Mouse (Mus musculus) embryonic facial prominence, embryonic 14.5 days (tissue): Measurements from ENCODE around the gene Olfr1134. TPM values are rescaled to one million over a fixed set of nuclear protein-coding genes. Genes with fewer than 3 reads are reported as not detected.
"Not testable (repeated sequence)": the region's sequence is repeated elsewhere in the genome, so short reads cannot be mapped to it uniquely, and the experiment has no call there.

ENCODE experiments used
- ATAC-seq: fragments of 200-750 bp; cut with Nextera tagmentation; 2 replicates; pipeline ENCODE4 v1.8.0; 2017; ENCODE audit warnings: low read depth, moderate number of reproducible peaks, moderate TSS enrichment
- DNase-seq: peaks from one replicate; pipeline ENCODE4 v3.0.0-alpha.2; 2015; ENCODE audit warnings: low spot score
- H3K27ac ChIP-seq: fragments of 300-500 bp; sonication (generic); replicated peaks from 2 replicates; pipeline ENCODE4 v1.5.1; 2014; ENCODE audit warnings: low read depth, mild to moderate bottlenecking, low read length, moderate library complexity
- H3K27me3 ChIP-seq: fragments of 300-500 bp; sonication (generic); replicated peaks from 2 replicates; pipeline ENCODE4 v1.6.1; 2014; ENCODE audit warnings: low read length; ENCODE audit not compliant: control insufficient read depth, insufficient read depth
- H3K36me3 ChIP-seq: fragments of 300-500 bp; sonication (generic); 2 replicates; pipeline ENCODE4 v1.6.1; 2014; ENCODE audit warnings: low read length, mixed read lengths; ENCODE audit not compliant: control insufficient read depth, insufficient read depth
- H3K4me1 ChIP-seq: fragments of 300-500 bp; sonication (generic); 2 replicates; pipeline ENCODE4 v1.6.1; 2014; ENCODE audit warnings: antibody characterized with exemption, low read length; ENCODE audit not compliant: control insufficient read depth, insufficient read depth
- H3K4me2 ChIP-seq: fragments of 300-500 bp; sonication (generic); 2 replicates; pipeline ENCODE4 v1.6.1; 2014; ENCODE audit warnings: low read depth, mild to moderate bottlenecking, low read length, moderate library complexity, mixed read lengths
- H3K4me3 ChIP-seq: fragments of 300-500 bp; sonication (generic); 2 replicates; pipeline ENCODE4 v1.5.1; 2014; ENCODE audit warnings: low read depth, mild to moderate bottlenecking, low read length
- H3K9ac ChIP-seq: fragments of 300-500 bp; sonication (generic); 2 replicates; pipeline ENCODE4 v1.6.1; 2014; ENCODE audit warnings: low read depth, mild to moderate bottlenecking, low read length, moderate library complexity, mixed read lengths
- H3K9me3 ChIP-seq: fragments of 300-500 bp; sonication (generic); 2 replicates; pipeline ENCODE4 v1.6.1; 2016; ENCODE audit warnings: low read length; ENCODE audit not compliant: control insufficient read depth
- WGBS: fragments of 180-500 bp; shearing (Covaris S2); extraction: QIAGEN DNeasy Blood & Tissue Kit; methylation state at CpG from one replicate; pipeline ENCODE4 v1.1.7; 2014; 5-methylcytosine and 5-hydroxymethylcytosine counted together
- polyA plus RNA-seq: library from polyadenylated mRNA; unstranded; fragments of >200 nt; fragmentation: Nextera tagmentation; extraction: Ambion mirVana; gene quantifications from 2 replicates; pipeline ENCODE4 v1.2.1, GENCODE M21; 2014

Olfr1134 gene
- not detected in 2 replicates for polyA plus RNA-seq

GRCm38 (mm10) chr2:87658360-87658759 lies at the start of gene Olfr1134:
TSS of gene Olfr1134 (minus strand) at chr2:87658460.
- H3K27me3 ChIP-seq, result no peaks in the 10 kb centered on the region
- no peak within 1 kb of the TSS for H3K9ac ChIP-seq
- no peak for DNase-seq
- WGBS, result 87% methylated on average over 2 of the region's 2 CpGs
- no peak within 1 kb of the TSS for H3K4me2 ChIP-seq
- no peak for ATAC-seq
- H3K9me3 ChIP-seq, result no peaks in the 10 kb centered on the region
- H3K4me1 ChIP-seq, result no peaks in the 10 kb centered on the region
- no peak within 1 kb of the TSS for H3K4me3 ChIP-seq
- no peaks in the 10 kb centered on the region for H3K36me3 ChIP-seq
- H3K27ac ChIP-seq, result no peak within 1 kb of the TSS

GRCm38 (mm10) chr2:87693847-87694246 lies 35.6 kb upstream of the Olfr1134 start, which contains the start of gene Olfr1136:
TSS of gene Olfr1136 (minus strand) at chr2:87693947.
- Histone ChIP-seq H3K9ac (no peak within 1 kb of the TSS), H3K36me3 (no peaks in the 10 kb centered on the region), H3K4me2 (no peak within 1 kb of the TSS), H3K27me3 (no peaks in the 10 kb centered on the region), H3K9me3 (no peaks in the 10 kb centered on the region), H3K4me3 (no peak within 1 kb of the TSS), H3K27ac (no peak within 1 kb of the TSS), H3K4me1 (no peaks in the 10 kb centered on the region)
- ATAC-seq (no peak), DNase-seq (no peak)

DNA sequence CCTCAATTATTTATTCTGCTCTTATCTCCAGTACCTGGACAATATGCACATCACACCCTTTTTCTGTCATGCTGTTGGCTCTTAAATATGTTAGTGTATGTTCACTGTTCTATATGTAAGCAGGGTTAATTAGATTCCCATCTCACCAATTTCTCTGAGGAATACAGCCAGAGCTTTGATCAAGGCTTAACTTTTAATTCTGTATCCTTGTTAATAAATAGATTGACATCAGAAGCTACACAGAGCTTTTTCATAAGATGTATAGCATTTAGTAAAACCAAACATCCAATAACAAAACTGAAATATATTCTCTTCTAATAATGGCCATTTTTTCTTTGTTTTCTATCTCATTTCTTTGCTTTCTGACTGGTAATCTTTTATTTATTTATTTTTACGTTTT lies 15.3 kb upstream of the Olfr1134 start, which contains the start of gene Olfr1135:
Olfr1135 (minus strand) TSS at position 101 of the 400 bp plus-strand sequence.
- H3K4me3 ChIP-seq, result no peak within 1 kb of the TSS
- no peak within 1 kb of the TSS for H3K9ac ChIP-seq
- H3K27ac ChIP-seq, result no peak within 1 kb of the TSS
- H3K27me3 ChIP-seq, result no peaks in the 10 kb centered on the region
- no peak for ATAC-seq
- no peak for DNase-seq
- H3K9me3 ChIP-seq, result no peaks in the 10 kb centered on the region
- H3K36me3 ChIP-seq, result no peaks in the 10 kb centered on the region
- 16% methylated on average over 1 of the region's 1 CpGs for WGBS
- H3K4me1 ChIP-seq, result no peaks in the 10 kb centered on the region
- H3K4me2 ChIP-seq, result no peak within 1 kb of the TSS

- Histone ChIP-seq H3K4me2 (no peak within 1 kb of the TSS), H3K27ac (no peak within 1 kb of the TSS), H3K4me3 (no peak within 1 kb of the TSS), H3K27me3 (no peaks in the 10 kb centered on the region), H3K4me1 (no peaks in the 10 kb centered on the region), H3K36me3 (no peaks in the 10 kb centered on the region), H3K9me3 (no peaks in the 10 kb centered on the region), H3K9ac (no peak within 1 kb of the TSS)
- no peak for DNase-seq
- no peak for ATAC-seq
These were observed 11.0 kb downstream of the Olfr1134 start, which contains the start of gene Olfr1133 for GRCm38 (mm10) chr2:87647274-87647673. TSS of gene Olfr1133 (minus strand) at chr2:87647374.

DNA sequence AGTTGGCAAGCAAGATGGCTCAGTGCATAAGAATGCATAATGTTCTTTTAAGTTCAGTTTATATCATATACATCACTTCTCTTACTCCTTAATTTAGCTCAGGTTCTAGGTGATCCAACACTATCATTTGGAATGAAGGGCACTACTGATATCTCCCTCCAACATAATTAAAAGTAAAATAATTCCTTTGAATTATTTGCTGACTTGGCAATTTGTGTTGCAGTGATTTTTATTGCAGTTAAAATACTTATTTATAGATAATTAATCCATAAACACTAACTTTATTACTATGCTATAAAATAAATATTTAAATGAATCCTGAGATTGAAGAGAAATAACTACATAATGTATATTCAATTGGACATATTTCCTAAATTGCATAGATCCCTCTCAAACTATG lies 15.8 kb downstream of the Olfr1134 start:
- Histone ChIP-seq H3K4me1 (no peaks in the 10 kb centered on the region), H3K9me3 (no peaks in the 10 kb centered on the region), H3K27me3 (no peaks in the 10 kb centered on the region), H3K36me3 (no peaks in the 10 kb centered on the region), H3K4me2 (no peak overlapping the region), H3K9ac (no peak overlapping the region), H3K27ac (no peak overlapping the region), H3K4me3 (no peak overlapping the region)
- ATAC-seq (no peak), DNase-seq (no peak)

DNA sequence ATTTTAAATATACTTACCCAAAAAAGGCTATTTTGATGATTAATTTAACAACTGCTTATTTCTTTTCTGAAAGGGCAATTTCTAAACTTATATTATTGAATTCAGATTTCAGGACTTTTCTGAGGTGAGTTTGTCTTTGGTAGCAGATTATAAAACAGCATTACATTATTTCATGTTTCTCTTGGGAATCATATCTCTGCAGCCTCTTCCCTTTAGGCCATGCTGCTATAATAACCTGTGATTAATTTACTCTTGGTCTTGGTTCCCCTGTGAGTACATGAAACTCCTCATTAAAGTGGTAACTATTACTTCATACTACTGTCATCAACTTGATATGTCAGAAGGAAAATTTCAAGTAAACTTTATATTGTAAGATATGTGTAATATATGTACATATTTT lies 20.8 kb downstream of the Olfr1134 start, which contains the start of gene Olfr1132:
Olfr1132 (minus strand) TSS at position 101 of the 400 bp plus-strand sequence.
- no peak for ATAC-seq
- no peak for DNase-seq
- Histone ChIP-seq H3K27me3 (no peaks in the 10 kb centered on the region), H3K4me1 (no peaks in the 10 kb centered on the region), H3K4me2 (no peak within 1 kb of the TSS), H3K27ac (no peak within 1 kb of the TSS), H3K4me3 (no peak within 1 kb of the TSS), H3K9me3 (no peaks in the 10 kb centered on the region), H3K9ac (no peak within 1 kb of the TSS), H3K36me3 (no peaks in the 10 kb centered on the region)

GRCm38 (mm10) chr2:87626804-87627203 lies 31.5 kb downstream of the Olfr1134 start, which contains the start of gene Olfr1131:
TSS of gene Olfr1131 (plus strand) at chr2:87627104.
- no peak within 1 kb of the TSS for H3K4me2 ChIP-seq
- no peaks in the 10 kb centered on the region for H3K36me3 ChIP-seq
- H3K27ac ChIP-seq, result no peak within 1 kb of the TSS
- no peaks in the 10 kb centered on the region for H3K9me3 ChIP-seq
- ATAC-seq (no peak), DNase-seq (no peak)
- H3K9ac ChIP-seq, result no peak within 1 kb of the TSS
- WGBS, result 66% methylated on average over 3 of the region's 3 CpGs
- no peak within 1 kb of the TSS for H3K4me3 ChIP-seq
- H3K4me1 ChIP-seq, result no peaks in the 10 kb centered on the region
- no peaks in the 10 kb centered on the region for H3K27me3 ChIP-seq

DNA sequence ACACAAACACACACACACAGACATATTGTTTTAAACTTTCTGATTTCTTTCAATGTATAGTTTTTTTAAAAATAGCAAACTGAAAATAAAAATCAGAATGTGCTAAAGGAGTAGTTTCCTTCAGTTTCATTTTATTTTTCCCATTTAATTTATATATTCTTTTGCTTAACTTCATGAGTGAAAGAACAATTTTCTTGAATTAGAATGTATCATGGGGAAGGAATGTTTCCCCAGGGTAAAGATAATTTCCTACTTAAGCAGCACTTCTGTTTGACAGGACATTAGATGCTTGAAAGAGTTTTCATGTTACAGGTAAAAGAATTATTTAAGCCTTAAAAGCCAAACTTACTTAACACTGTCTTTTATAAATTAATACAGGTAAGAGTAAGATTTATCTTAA lies 52.3 kb downstream of the Olfr1134 start, which contains the start of gene Olfr1130:
Olfr1130 (plus strand) TSS at position 301 of the 400 bp plus-strand sequence.
- H3K27me3 ChIP-seq, ATAC-seq, H3K9me3 ChIP-seq, H3K4me3 ChIP-seq, H3K36me3 ChIP-seq, H3K4me2 ChIP-seq, H3K9ac ChIP-seq, H3K27ac ChIP-seq, H3K4me1 ChIP-seq, DNase-seq: not testable (repeated sequence)
